Comparison of ENCODE assay signal across 21 mouse cellular contexts in the genomic region with DNA sequence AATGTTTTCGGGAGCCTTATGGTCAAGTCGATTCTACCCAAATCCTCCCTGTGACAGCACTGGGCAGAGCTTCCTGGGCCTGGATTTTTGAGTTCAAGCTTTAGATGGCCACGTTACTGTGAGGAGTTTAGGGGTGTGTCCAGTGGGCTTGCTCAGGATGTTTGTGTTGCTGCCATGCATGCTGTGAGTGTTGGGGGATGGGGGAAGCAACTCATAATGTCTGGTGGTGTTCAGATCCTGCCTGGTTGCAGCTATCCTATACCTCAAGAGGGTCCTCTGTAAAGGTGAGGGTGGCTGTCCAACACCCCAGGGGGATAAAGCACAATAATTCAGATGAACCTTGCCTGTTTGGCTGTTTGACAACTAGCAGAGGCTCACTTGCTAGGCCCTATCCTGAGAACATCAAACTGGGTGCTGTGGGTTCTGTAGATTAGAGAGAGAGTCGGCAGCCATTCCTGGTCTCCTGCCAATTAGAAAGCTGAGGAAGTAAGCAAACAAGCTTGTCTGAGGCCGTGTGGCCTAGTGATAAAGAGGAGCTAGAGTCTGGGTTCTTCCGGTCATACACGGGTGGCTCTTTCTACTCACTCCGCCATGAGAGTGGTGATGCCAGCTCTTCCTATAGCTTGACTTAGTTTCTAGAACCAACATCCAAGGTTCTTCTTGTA.
DNase-seq lines count a peak whose midpoint lies in the region; ATAC-seq and TF ChIP-seq lines count a peak whose summit lies in the region.
"Had no signal": no experiment of that assay in that cellular context is flagged by ENCODE, and none has a peak within 500 bp of the region (broad histone marks: within the 10 kb centered on the region; RNA-seq: fewer than 3 reads in every experiment).

No protein-coding gene starts in this region.

- TF ChIP-seq EP300 in liver, postnatal 0 days (IDR thresholded peaks at IDR 0.05; ENCODE audit: low read depth) = peak; percentile 70

- 59% methylated on average over 8 of the region's 8 CpGs for WGBS in liver, postnatal 0 days (ENCODE audit: insufficient replicate concordance)
- 67% methylated on average over 8 of the region's 8 CpGs for WGBS in liver, embryonic 11.5 days
- 91% methylated on average over 8 of the region's 8 CpGs for whole genome bisulfite sequencing in forebrain, embryonic 15.5 days
- WGBS in hindbrain, embryonic 10.5 days = 88% methylated on average over 8 of the region's 8 CpGs

- H3K4me3 ChIP-seq in liver, postnatal 0 days (ENCODE audit: low read depth, low read length) = no peak overlapping the region
- H3K4me3 ChIP-seq in liver, embryonic 11.5 days (ENCODE audit: low read depth, low read length) = no peak overlapping the region
- no peak overlapping the region for H3K4me3 ChIP-seq in forebrain, embryonic 15.5 days
- H3K4me3 ChIP-seq in hindbrain, embryonic 10.5 days = no peak overlapping the region
- H3K4me3 ChIP-seq: embryonic facial prominence, embryonic 15.5 days; forebrain, embryonic 12.5 days; heart, embryonic 13.5 days; hindbrain, embryonic 13.5 days had no signal

- no peaks in the 10 kb centered on the region for H3K27me3 ChIP-seq in liver, postnatal 0 days (ENCODE audit: insufficient read depth, low read length)
- H3K27me3 ChIP-seq in liver, embryonic 11.5 days (replicated peaks; ENCODE audit: control insufficient read depth, insufficient read depth, low read length) = no peaks in the 10 kb centered on the region
- H3K27me3 ChIP-seq in forebrain, embryonic 15.5 days = no peaks in the 10 kb centered on the region
- no peaks in the 10 kb centered on the region for H3K27me3 ChIP-seq in hindbrain, embryonic 10.5 days (ENCODE audit: insufficient read depth, poor library complexity, severe bottlenecking)
- H3K27me3 ChIP-seq: embryonic facial prominence, embryonic 15.5 days; forebrain, embryonic 12.5 days; heart, embryonic 13.5 days; hindbrain, embryonic 13.5 days had no signal

- TF ChIP-seq CTCF in liver, postnatal 0 days (IDR thresholded peaks at IDR 0.05; ENCODE audit: low read depth) = no peak

- no peaks in the 10 kb centered on the region for H3K36me3 ChIP-seq in liver, postnatal 0 days (replicated peaks; ENCODE audit: insufficient read depth, low read length)
- H3K36me3 ChIP-seq in liver, embryonic 11.5 days (ENCODE audit: control insufficient read depth, insufficient read depth, low read length) = no peaks in the 10 kb centered on the region
- H3K36me3 ChIP-seq in forebrain, embryonic 15.5 days = no peaks in the 10 kb centered on the region
- H3K36me3 ChIP-seq in hindbrain, embryonic 10.5 days = peaks cover 26% of the 10 kb centered on the region
- H3K36me3 ChIP-seq: embryonic facial prominence, embryonic 15.5 days; heart, embryonic 13.5 days; hindbrain, embryonic 13.5 days had no signal

- peak; percentile 57; the same call in 1 of the 2 replicates for ATAC-seq in liver, postnatal 0 days
- no peak for ATAC-seq in liver, embryonic 11.5 days (replicated peaks; ENCODE audit: low FRiP score)
- peak; percentile 86 for ATAC-seq in erythroid progenitor cell, adult 5-6 weeks (replicated peaks; ENCODE audit: low FRiP score, poor library complexity, severe bottlenecking)
- ATAC-seq in megakaryocyte-erythroid progenitor cell, adult 5-6 weeks (replicated peaks; ENCODE audit: low FRiP score, low TSS enrichment, poor library complexity, severe bottlenecking) = peak; percentile 91
- ATAC-seq in inflammation-experienced regulatory T-cells, adult 6 months = no peak
- no peak for ATAC-seq in forebrain, embryonic 15.5 days (replicated peaks)
- ATAC-seq: forebrain, postnatal 0 days; hindbrain, postnatal 0 days had no signal

- no peak overlapping the region for H3K4me2 ChIP-seq in liver, postnatal 0 days (ENCODE audit: low read depth, low read length)
- H3K4me2 ChIP-seq in liver, embryonic 11.5 days = no peak overlapping the region
- H3K4me2 ChIP-seq in forebrain, embryonic 15.5 days (replicated peaks) = no peak overlapping the region
- H3K4me2 ChIP-seq: embryonic facial prominence, embryonic 15.5 days; forebrain, embryonic 12.5 days; heart, embryonic 13.5 days; hindbrain, embryonic 13.5 days had no signal

- no peaks in the 10 kb centered on the region; the same call in 1 of the 2 replicates for H3K4me1 ChIP-seq in liver, postnatal 0 days (ENCODE audit: insufficient read depth)
- peaks cover 4% of the 10 kb centered on the region for H3K4me1 ChIP-seq in liver, embryonic 11.5 days (replicated peaks; ENCODE audit: control insufficient read depth, insufficient read depth, low read length)
- no peaks in the 10 kb centered on the region for H3K4me1 ChIP-seq in forebrain, embryonic 15.5 days
- peaks cover 6% of the 10 kb centered on the region for H3K4me1 ChIP-seq in hindbrain, embryonic 10.5 days (replicated peaks)
- H3K4me1 ChIP-seq: embryonic facial prominence, embryonic 15.5 days; heart, embryonic 13.5 days had no signal

- no peak overlapping the region for H3K9ac ChIP-seq in liver, postnatal 0 days (replicated peaks)
- H3K9ac ChIP-seq in liver, embryonic 11.5 days (ENCODE audit: low read depth, low read length) = no peak overlapping the region
- H3K9ac ChIP-seq in forebrain, embryonic 15.5 days (replicated peaks) = no peak overlapping the region
- H3K9ac ChIP-seq: embryonic facial prominence, embryonic 15.5 days; forebrain, embryonic 12.5 days; forebrain, postnatal 0 days; heart, embryonic 13.5 days; hindbrain, embryonic 13.5 days had no signal

- H3K9me3 ChIP-seq in liver, postnatal 0 days (ENCODE audit: low read length) = no peaks in the 10 kb centered on the region
- no peaks in the 10 kb centered on the region for H3K9me3 ChIP-seq in liver, embryonic 11.5 days (ENCODE audit: control insufficient read depth, low read length)
- no peaks in the 10 kb centered on the region for H3K9me3 ChIP-seq in forebrain, embryonic 15.5 days
- no peaks in the 10 kb centered on the region for H3K9me3 ChIP-seq in hindbrain, embryonic 10.5 days
- H3K9me3 ChIP-seq: embryonic facial prominence, embryonic 15.5 days; forebrain, embryonic 12.5 days; hindbrain, embryonic 13.5 days had no signal

- DNase-seq in liver, postnatal 0 days = no peak
- no peak for DNase-seq in liver, embryonic 11.5 days (ENCODE audit: low spot score)
- peak; percentile 56 for DNase-seq in MEL-GATA-1-ER (ENCODE audit: extremely low read depth, low read depth)
- no peak for DNase-seq in hindbrain, embryonic 10.5 days (ENCODE audit: low spot score)
- DNase-seq: adrenal gland, adult 2 months; adrenal gland, postnatal 25 days; cerebellum, adult 2 months; cerebellum, postnatal 10 days; embryo, embryonic 11 days; forebrain, postnatal 0 days; gastrocnemius, postnatal 14 days; heart, postnatal 36 days had no signal

- H3K27ac ChIP-seq in liver, postnatal 0 days (ENCODE audit: low read depth) = no peak overlapping the region
- H3K27ac ChIP-seq in liver, embryonic 11.5 days (ENCODE audit: low read depth, low read length) = no peak overlapping the region
- H3K27ac ChIP-seq in forebrain, embryonic 15.5 days (replicated peaks) = no peak overlapping the region
- no peak overlapping the region for H3K27ac ChIP-seq in hindbrain, embryonic 10.5 days
- H3K27ac ChIP-seq: embryonic facial prominence, embryonic 15.5 days; forebrain, embryonic 12.5 days; heart, embryonic 13.5 days; hindbrain, embryonic 13.5 days; hindbrain, postnatal 0 days had no signal

Comparison
In these comparisons a context has a peak if more than half of its experiments do, and no peak if none do; other contexts are left out.
1. ATAC-seq: peak in liver, postnatal 0 days (single experiment), erythroid progenitor cell, adult 5-6 weeks (single experiment) and megakaryocyte-erythroid progenitor cell, adult 5-6 weeks (single experiment); none in liver, embryonic 11.5 days (single experiment), inflammation-experienced regulatory T-cells, adult 6 months (single experiment) and forebrain, embryonic 15.5 days (single experiment).